Mouse (Mus musculus): ENCODE results near the gene Exoc4.

Exoc4 gene

DNA sequence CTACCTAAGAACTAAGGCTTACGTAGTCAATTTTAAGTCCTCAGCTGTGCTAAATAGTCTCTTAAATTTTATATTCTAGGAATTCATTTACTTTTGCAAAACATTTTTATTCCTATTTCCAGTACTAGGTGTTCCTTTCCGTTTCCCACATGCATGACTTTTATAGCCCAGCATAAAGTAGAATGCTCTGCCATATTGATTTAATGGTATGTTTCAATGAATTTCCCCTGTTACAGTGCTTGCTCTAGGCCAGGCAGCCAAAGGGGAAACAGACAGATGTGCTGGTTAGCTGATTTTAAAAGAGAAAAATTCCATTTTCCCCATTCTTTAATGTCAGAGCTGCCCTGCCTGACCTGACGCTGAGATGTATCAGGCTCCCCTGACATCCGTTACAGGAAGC is 359.6 kb downstream of the Exoc4 start:
- in situ Hi-C loops (cut with MboI; ENCODE audit: unreplicated experiment in 2 of 2): no loop called here

DNA sequence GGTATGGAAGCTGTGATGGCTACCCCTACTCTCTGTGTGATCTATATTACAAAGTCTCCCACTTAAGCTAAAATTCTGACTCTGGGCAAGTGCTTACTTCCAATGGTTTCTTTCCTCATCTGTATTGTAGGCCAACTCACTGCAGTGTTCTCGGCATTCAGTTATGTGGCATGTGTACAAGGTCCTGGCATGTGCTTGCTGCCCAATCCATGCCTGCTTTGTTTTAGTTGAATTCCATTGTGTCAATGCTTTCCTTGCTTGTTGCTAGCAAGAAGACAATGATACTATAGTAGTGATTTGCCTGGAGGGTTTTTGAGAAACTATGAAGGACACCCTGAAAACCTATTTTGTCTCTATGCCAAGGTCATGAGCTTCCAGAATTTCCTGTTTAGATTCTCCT is 365.1 kb downstream of the Exoc4 start:
- in situ Hi-C loops (cut with MboI; ENCODE audit: unreplicated experiment in 2 of 2): no loop called here

DNA sequence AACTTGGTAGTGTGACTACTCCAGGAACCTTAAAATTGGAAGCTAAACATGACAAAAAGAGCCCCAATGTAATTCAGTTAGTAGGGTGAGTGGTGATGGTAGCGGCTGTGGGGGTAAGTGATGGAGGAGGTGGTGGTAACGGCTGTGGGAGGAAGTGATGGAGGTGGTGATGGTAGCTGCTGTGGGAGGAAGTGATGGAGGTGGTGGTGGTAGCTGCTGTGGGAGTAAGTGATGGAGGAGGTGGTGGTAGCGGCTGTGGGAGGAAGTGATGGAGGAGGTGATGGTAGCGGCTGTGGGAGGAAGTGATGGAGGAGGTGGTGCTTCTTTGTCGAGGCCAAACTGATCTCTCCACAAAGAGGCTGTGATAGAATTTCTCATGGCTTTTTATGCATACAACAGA is 369.7 kb downstream of the Exoc4 start:
- in situ Hi-C loops (cut with MboI; ENCODE audit: unreplicated experiment in 2 of 2): no loop called here

DNA sequence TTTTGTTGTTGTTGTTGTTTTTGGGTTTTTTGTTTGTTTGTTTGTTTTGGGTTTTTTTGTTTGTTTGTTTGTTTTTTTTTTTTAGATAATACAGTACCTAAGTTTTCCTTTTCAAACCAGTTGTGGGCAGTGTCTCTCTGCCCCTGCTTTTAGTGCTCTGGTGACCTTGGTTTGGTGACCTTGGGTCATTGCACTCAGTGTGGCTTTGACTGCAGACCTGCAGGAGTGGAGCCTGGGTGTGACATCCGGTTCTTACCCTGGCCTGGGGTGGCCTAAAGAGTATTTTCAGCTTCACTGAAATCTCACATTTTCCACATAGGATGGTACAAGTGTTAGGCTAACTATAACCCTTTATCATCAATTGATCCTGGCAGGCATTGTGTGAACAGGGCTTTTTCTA is 371.8 kb downstream of the Exoc4 start:
- in situ Hi-C loops (cut with MboI; ENCODE audit: unreplicated experiment in 2 of 2): no loop called here

DNA sequence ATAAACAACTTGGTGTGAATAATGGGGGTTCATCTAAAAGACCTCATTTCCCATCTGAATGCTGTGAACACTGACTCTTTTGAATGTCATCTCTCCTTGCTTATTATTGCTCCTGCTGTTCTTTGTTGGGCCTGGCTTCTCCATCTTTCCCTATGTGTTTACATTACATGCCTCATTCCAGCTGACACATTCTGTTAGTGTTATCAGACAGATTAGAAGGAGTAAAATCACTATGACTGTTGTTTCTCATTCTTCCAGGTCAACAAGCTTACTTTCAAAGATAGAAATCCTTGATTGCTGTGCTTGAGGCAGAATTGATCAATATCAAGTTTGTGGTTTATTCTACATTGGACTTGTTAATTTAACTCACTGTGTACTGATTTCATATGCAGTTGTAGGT is 377.0 kb downstream of the Exoc4 start:
- in situ Hi-C loops (cut with MboI; ENCODE audit: unreplicated experiment in 2 of 2): no loop called here

DNA sequence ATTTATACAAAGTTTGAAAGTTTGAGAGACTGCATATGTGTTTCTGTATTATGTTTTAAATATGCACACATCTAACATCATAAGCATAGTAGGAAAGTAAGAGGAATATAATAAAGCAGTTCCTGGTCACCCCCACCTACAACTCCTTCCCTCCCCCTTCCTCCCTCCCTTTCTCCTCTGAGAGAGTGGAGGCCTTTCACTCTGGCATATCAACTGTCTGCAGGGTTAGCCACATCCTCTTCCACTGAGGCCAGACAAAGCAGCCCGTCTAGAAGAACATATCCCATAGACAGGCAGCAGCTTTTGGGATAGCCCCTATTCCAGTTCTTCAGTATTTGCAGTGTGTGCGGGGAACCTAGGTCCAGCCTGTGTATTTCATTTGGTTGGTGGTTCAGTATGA is 382.2 kb downstream of the Exoc4 start:
- in situ Hi-C loops (cut with MboI; ENCODE audit: unreplicated experiment in 2 of 2): no loop called here

DNA sequence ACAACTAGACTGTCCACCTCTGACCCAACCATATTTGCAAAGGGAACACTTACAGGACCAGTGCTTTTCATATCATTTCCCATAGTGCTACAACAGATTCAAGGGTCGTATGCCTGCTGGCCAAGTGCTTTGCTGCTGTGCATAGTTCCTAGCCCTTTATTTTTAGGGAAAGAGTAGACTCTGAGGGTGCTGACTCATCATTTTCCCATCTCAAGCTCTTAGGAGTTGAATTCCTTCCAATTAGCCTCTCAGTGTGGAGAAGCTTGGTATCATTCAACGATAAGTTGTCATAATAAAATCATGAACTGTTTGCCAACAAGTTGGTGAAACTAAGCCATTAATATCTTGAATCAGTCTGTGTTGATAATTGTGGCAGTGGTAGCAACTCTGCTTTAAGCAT is 388.3 kb downstream of the Exoc4 start:
- in situ Hi-C loops (cut with MboI; ENCODE audit: unreplicated experiment in 2 of 2): no loop called here

DNA sequence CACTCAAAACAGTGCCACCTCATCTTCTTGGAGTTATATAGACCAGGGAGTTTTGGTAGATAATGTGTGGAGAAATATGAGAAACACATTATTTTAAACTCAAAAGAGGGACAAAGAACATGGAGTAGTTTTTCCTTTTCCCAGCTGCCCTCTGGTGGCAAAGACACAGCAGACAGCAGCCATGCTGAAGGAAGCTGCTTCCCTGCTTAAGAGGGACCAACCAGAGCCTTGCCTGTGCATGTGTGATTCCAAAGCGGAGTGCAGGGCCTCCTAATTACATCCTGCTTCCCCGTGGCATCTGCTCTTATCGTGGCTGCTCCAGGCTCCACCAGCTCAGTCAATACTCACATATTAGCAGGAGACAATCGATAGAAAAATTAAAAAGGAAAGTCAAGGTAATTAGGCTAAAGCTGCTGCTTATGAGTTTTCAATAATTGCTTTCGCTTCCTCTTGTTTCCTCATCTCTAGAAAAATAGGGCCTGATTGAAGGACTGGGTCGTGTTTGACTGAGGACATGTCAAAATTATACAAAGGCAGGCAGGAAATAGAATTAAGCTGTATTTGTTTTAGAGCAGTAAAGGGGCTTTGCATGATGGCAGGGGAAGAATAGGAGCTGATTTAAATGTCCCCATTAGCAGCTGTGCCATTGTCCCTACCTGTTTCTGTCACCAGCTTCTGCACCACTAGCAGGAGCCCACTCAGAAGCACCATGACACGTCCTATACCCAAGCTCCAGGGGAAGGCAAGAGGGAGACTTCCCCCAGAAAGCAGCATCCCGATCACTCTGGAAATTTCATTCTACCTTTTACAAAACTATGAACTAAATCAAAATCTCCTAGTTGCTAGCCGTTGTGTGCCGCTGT is 433.1 kb downstream of the Exoc4 start:
- in situ Hi-C loops (cut with MboI; ENCODE audit: unreplicated experiment in 2 of 2): no loop called here

DNA sequence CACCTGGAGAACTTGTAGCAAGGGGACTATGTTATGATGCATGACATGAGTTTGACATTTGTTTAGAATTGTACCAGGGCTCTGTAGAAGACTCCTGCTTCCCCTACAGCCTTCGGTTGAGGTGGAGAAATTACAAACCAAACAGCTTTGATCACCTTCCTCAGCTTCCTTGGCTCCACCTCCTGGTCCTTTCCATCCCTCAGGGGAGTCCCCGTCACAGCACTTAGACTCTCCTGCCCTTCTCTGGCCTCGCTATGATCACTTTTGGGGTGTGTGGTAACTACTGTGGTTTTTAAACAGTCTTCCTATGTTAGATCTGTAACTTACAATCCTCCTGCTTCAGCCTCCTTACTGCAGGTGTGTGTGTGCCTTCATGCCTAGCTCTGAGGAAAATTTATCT is 434.6 kb downstream of the Exoc4 start:
- in situ Hi-C loops (cut with MboI; ENCODE audit: unreplicated experiment in 2 of 2): no loop called here

DNA sequence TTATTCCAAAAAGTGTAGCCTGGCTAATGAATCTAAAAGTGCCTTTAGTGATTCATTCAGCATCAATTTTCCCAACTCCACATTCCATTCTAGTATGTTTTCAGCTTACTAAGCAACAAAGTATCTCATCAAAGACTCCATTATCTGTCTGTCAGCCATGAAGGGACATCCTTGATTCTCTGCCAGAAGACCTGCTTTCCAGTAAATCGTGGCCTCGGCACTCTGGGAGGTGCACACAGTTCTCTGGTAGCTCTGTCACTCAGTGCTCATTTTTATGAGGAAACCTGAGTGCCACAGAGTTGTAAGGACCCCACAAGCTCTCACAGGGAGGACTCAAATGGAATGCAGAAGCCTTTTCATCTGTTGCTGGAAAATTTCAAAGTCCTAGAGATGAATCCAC is 436.4 kb downstream of the Exoc4 start:
- in situ Hi-C loops (cut with MboI; ENCODE audit: unreplicated experiment in 2 of 2): no loop called here

DNA sequence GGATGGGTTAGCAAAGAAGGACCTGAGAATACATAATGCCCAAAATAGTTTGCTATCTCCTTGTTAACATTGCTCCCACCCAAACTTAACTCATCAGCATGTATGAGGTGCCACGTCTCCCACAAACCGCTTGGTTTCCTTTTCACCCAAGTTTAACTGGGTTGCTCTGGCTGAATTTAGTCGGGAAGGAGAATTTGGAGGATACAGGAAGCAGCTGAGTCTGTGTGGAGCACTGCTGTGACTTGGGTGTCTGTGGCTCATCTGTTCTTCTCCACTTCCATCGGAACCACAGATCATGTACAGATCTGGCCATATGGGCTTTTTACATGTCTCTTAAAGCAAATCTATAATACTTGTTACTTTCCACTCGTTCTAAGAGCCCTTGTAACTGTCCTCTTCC is 441.7 kb downstream of the Exoc4 start:
- in situ Hi-C loops (cut with MboI; ENCODE audit: unreplicated experiment in 2 of 2): no loop called here

DNA sequence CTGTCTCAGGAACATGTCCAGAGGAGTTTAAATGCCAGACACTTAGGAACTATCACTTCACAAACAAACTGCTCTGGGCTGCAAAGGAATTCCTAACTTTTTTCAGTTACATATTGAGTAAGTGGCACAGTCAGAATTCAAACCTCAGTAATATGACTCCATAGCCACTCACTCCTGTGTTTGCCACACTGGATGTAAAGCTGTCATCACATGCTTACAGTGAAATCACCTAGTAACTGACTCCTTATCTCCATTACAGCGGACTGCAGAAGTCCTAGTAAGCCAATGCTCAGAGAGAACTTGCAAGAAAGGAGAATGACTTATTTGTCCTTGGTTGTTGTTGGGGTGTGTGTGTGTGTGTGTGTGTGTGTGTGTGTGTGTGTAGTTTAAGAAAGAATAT is 448.1 kb downstream of the Exoc4 start:
- in situ Hi-C loops (cut with MboI; ENCODE audit: unreplicated experiment in 2 of 2): no loop called here

DNA sequence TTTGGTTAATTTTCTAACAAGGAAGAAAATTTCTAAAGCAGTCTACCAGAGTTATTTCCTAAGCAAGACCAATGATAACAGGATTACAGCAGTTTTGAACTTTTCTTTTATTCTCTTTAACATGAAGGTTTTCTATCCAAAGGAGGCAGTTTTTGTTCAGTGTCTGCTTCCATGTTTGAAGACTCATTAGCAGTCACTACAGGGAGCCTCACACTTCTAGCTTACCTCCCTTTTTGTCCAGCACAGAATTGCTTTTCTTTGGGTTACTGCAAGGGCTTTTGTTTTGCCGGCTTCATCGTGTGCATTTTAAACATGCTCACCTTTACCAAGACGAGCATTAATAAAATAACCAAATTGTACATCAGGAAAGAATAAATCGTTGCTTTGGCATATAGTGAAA is 460.0 kb downstream of the Exoc4 start:
- in situ Hi-C loops (cut with MboI; ENCODE audit: unreplicated experiment in 2 of 2): no loop called here

DNA sequence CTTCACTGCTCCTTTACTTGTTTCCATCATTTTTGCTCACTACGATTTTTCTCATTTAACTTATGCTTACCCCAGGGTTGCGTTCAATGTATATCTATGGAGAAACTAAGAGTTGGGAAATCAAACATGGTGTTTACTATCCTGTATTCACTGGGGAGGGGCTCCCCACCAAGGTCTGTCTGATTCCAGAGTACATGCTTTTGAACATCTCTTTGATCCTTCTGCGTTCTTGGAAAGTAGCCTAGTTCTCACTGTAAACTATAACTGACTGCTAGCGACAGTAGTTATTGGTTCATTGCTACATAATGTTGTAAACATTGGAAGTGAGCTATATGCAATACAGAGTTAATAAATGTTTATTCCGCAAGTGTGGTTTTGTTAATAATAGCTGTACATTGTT is 460.5 kb downstream of the Exoc4 start:
- in situ Hi-C loops (cut with MboI; ENCODE audit: unreplicated experiment in 2 of 2): no loop called here

DNA sequence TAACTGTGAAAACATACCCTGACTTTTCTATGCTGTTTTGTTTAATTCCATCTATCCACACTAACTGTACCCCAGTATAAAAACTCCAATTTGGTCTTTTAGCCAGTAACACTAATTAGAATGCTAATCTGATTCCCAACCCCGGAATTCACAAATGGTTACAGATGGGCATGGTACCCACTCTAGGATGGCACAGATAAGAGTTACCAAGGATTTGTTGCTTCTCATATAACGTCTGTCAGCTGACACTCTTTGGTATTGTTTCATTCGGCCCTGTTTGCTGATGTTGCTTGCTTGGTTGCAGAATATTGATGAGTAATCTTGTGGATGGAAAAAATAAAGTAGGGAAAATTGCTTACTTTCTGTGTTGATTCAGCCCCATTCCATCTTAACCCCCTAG is 462.9 kb downstream of the Exoc4 start:
- in situ Hi-C loops (cut with MboI; ENCODE audit: unreplicated experiment in 2 of 2): no loop called here

DNA sequence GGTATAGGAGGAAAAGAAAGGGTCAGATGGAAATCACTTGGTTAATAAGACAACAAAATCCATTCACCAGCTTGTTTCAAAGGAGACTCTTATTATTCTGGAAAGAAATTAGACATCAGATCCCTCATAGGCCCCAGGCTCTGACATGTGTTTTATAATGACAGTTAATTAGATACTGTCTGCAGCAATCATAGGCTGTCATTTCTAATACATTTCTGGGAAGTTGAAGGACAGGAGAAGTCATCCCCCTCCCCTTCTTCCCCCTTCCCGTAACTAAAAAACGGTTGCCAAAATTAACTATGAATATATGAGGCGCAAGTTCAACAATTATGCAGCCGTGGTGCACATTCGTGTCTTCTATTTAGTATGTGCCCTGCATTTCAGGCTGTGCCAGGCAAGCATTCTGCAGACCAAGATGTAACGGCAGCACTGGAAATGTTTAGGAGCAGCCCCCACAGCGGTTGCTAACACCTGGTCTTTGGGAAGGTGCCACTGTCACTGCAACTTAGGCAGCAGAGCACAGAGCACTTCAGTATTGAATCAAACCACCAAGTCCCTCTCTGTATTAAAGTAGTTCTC is 463.7 kb downstream of the Exoc4 start:
- in situ Hi-C loops (cut with MboI; ENCODE audit: unreplicated experiment in 2 of 2): no loop called here

DNA sequence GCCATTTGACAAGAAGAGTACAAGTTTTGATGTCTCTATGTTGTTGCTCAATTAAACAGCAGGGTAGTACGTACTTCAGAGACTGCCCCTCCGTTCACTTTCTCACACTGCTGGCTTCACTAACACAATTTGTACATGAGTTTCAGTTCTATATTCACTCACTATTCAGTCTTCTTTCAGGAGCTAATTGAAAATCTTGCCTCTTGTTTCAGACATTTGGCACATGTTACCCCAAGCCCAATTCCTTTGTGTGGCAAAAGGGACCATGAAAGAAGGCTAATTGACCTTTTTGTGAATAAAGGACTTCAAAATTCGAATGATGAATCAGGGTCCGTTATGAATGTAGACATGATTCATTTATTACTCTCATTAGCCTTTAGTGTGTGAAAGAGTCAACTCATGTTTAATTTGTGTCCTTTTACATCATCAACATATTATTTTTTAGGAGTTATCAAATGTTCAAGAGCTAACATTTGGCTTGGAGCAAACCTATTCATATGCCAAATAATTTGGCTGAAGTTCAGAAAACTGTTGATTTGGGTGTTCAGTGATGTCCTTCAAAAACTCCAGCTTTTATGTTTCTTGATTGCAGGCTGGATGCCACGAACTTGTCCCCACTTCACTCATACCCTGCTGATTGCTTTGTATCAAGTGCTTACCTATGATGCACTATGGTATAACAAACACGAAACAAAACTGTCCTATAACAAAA is 467.5 kb downstream of the Exoc4 start:
- in situ Hi-C loops (cut with MboI; ENCODE audit: unreplicated experiment in 2 of 2): no loop called here

DNA sequence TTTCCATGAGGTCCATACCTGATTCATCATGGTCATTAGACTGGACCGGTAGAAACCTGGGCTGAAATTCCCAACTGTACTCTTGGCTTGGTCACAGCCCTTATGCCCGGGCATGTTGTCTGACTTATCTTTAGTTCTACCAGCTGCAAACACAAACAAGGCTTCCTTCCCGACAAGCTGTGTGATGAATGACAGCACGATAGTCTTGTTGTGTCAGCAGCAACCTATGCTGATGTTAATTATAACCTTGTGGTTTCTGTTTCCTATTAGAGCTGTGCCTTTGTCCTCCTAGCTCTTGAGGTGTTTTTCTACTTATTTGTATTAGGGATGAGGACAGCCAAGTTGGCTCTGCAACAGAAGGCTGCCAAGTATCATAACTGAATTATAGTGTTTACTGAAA is 472.3 kb downstream of the Exoc4 start:
- in situ Hi-C loops (cut with MboI; ENCODE audit: unreplicated experiment in 2 of 2): no loop called here

DNA sequence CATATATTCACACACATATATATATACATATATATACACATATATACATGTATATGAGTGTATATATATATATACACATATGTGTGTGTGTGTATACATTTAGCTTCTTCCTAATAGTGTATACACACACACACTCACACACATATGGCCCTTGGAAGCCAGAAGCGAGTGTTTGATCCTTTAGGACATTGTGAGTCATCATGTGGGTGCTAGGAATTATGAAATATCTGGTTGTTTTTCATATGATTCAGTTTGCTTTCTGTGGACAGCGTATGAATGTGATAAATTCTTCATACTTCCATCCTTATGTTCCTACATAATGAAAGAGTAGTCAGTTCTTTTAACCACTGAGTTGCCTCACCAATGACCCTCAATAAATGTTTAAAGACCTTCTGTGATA is 473.9 kb downstream of the Exoc4 start:
- in situ Hi-C loops (cut with MboI; ENCODE audit: unreplicated experiment in 2 of 2): no loop called here

DNA sequence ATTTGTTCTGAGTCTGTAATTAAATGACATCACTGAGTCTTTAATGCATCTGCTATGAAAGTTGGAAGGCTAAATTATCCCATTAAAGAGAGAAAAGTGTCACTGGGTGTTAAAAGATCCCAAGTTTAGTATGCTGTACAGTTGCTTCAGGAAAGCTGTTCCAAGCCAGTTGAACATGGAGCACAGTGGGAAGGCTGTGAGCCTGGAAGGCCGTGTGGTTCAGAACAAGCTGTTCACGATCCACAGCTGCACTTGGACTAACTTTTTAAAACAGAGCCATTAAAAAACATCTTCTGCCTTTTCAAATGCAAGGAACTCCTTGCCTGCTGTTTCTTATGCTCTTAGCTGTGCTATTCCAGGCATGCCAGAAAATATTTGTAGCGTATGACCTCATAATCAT is 475.7 kb downstream of the Exoc4 start:
- in situ Hi-C loops (cut with MboI; ENCODE audit: unreplicated experiment in 2 of 2): no loop called here

DNA sequence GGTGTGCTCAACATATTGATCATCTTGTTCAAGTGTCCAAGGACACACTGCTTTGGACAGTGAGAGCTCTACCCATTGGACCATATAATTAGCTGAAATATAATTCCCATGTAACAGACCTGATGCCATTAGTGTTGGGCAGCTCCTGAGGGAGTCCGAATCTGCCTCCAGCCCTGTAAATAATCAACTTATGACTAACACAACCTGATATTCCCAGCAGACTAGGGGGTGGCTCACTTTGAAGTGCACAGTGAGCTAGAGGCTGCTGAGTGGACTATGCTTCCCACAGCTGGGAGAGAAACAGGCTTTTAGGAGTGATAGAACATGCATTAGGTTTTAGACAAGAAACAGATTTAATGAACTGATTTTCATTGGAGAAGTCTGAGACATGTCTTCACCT is 478.4 kb downstream of the Exoc4 start:
- in situ Hi-C loops (cut with MboI; ENCODE audit: unreplicated experiment in 2 of 2): no loop called here

DNA sequence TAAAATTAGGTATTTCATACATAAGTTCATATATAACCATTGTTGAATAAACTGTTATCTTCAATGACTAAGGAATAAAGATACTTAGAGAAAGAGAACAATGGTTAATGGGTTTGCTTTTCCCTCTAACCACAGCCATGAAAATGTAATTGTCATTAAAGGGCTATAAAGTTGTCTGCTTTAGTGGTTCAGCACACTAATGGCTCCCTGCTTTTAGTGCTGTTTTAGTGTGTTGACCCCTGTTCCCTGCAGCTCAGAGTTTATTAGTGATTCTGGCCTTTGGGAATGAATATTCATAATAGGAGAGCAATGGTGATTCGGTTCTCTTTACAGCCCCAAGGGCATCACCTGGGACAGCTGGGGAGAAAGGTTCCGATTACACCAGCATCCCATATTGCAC is 483.3 kb downstream of the Exoc4 start:
- in situ Hi-C loops (cut with MboI; ENCODE audit: unreplicated experiment in 2 of 2): no loop called here

All from v-Abl transformed pro-B cells (cell line).